Mouse (Mus musculus) ovary, postnatal 10 days (tissue): ENCODE data around the gene Zfp93.
"Not testable (repeated sequence)": the region's sequence is repeated elsewhere in the genome, so short reads cannot be mapped to it uniquely, and the experiment has no call there.

Experiments used
- DNase-seq: peaks from one replicate; pipeline ENCODE4 v3.0.0; 2022; ENCODE audit warnings: low spot score

Gene Zfp93

GRCm38 (mm10) chr7:24270288-24270672, at the start of gene Zfp93:
Gene Zfp93, plus strand, starts transcription at chr7:24270420.
- DNase-seq: peak; percentile 25

- DNase-seq: peak; percentile 23
Measured at GRCm38 (mm10) chr7:24237040-24237791, 33.0 kb upstream of the Zfp93 start, which contains the start of gene Zfp109. Gene Zfp109, minus strand, starts transcription at chr7:24237560.

GRCm38 (mm10) chr7:24253779-24254615, 16.2 kb upstream of the Zfp93 start:
- DNase-seq: no peak

- peak; percentile 38 for DNase-seq
Measured at GRCm38 (mm10) chr7:24254633-24255474, 15.4 kb upstream of the Zfp93 start, which contains the start of gene Zfp108. Gene Zfp108, plus strand, starts transcription at chr7:24254794.

GRCm38 (mm10) chr7:24259306-24259999, 10.8 kb upstream of the Zfp93 start:
- DNase-seq: no peak

- no peak for DNase-seq
Measured at GRCm38 (mm10) chr7:24260000-24260312, 10.3 kb upstream of the Zfp93 start.

- no peak for DNase-seq
Measured at GRCm38 (mm10) chr7:24268176-24269155, 1.8 kb upstream of the Zfp93 start.

GRCm38 (mm10) chr7:24269256-24269655, 964 bp upstream of the Zfp93 start:
- DNase-seq: no peak

GRCm38 (mm10) chr7:24269667-24270287, 443 bp upstream of the Zfp93 start:
- DNase-seq: no peak

- no peak for DNase-seq
Measured at GRCm38 (mm10) chr7:24271191-24271590, 971 bp downstream of the Zfp93 start.

- DNase-seq: no peak
Measured at GRCm38 (mm10) chr7:24274456-24274855, 4.2 kb downstream of the Zfp93 start.

GRCm38 (mm10) chr7:24278771-24279170, 8.6 kb downstream of the Zfp93 start:
- not testable (repeated sequence) for DNase-seq

- no peak for DNase-seq
Measured at GRCm38 (mm10) chr7:24280031-24280857, 10.0 kb downstream of the Zfp93 start.

GRCm38 (mm10) chr7:24280858-24281145, 10.6 kb downstream of the Zfp93 start:
- no peak for DNase-seq

GRCm38 (mm10) chr7:24286090-24286489, 15.9 kb downstream of the Zfp93 start:
- no peak for DNase-seq

GRCm38 (mm10) chr7:24286916-24287315, 16.7 kb downstream of the Zfp93 start:
- DNase-seq: no peak

GRCm38 (mm10) chr7:24287670-24288069, 17.4 kb downstream of the Zfp93 start:
- DNase-seq: no peak

- DNase-seq: no peak
Measured at GRCm38 (mm10) chr7:24288512-24288911, 18.3 kb downstream of the Zfp93 start.

- no peak for DNase-seq
Measured at GRCm38 (mm10) chr7:24290106-24290693, 20.0 kb downstream of the Zfp93 start.
